Mouse (Mus musculus) liver, postnatal 0 days (tissue): ENCODE measurements around the gene Zfand3. TPM values are rescaled to one million over a fixed set of nuclear protein-coding genes. Genes with fewer than 3 reads are reported as not detected.

Source experiments
- ATAC-seq: fragments of 200-750 bp; cut with Nextera tagmentation; 2 replicates; pipeline ENCODE4 v1.8.0; 2017; ENCODE audit warnings: mild to moderate bottlenecking, moderate library complexity
- DNase-seq: peaks from one replicate; pipeline ENCODE4 v3.0.0-alpha.2; 2016
- H3K27ac ChIP-seq: fragments of 300-500 bp; sonication (generic); 2 replicates; pipeline ENCODE4 v1.5.1; 2014; ENCODE audit warnings: antibody characterized with exemption, moderate library complexity, mild to moderate bottlenecking, low read depth
- H3K27me3 ChIP-seq: fragments of 300-500 bp; sonication (generic); 2 replicates; pipeline ENCODE4 v1.6.1; 2014; ENCODE audit warnings: low read length, control low read depth, mixed read lengths; ENCODE audit not compliant: insufficient read depth
- H3K36me3 ChIP-seq: fragments of 300-500 bp; sonication (generic); replicated peaks from 2 replicates; pipeline ENCODE4 v1.6.1; 2014; ENCODE audit warnings: mild to moderate bottlenecking, control low read depth, low read length, moderate library complexity, mixed read lengths; ENCODE audit not compliant: insufficient read depth
- H3K4me1 ChIP-seq: fragments of 300-500 bp; sonication (generic); 2 replicates; pipeline ENCODE4 v1.6.1; 2014; ENCODE audit warnings: antibody characterized with exemption, mild to moderate bottlenecking, control low read depth; ENCODE audit not compliant: insufficient read depth
- H3K4me2 ChIP-seq: fragments of 300-500 bp; sonication (generic); 2 replicates; pipeline ENCODE4 v1.6.1; 2014; ENCODE audit warnings: low read depth, mild to moderate bottlenecking, low read length, moderate library complexity, mixed read lengths
- H3K4me3 ChIP-seq: fragments of 300-500 bp; sonication (generic); 2 replicates; pipeline ENCODE4 v1.5.1; 2014; ENCODE audit warnings: low read depth, low read length
- H3K9ac ChIP-seq: fragments of 300-500 bp; sonication (generic); replicated peaks from 2 replicates; pipeline ENCODE4 v1.6.1; 2014; ENCODE audit warnings: mild to moderate bottlenecking, moderate library complexity
- H3K9me3 ChIP-seq: fragments of 300-500 bp; sonication (generic); 2 replicates; pipeline ENCODE4 v1.6.1; 2016; ENCODE audit warnings: mild to moderate bottlenecking, control low read depth, low read length, mixed read lengths
- CTCF ChIP-seq: sonication (generic); IDR thresholded peaks from 2 replicates; pipeline ENCODE4 v1.5.1; 2016; ENCODE audit warnings: antibody characterized with exemption, low read depth
- EP300 ChIP-seq: IDR thresholded peaks from 2 replicates; pipeline ENCODE4 v1.6.1; 2016; ENCODE audit warnings: antibody characterized with exemption, low read depth, mild to moderate bottlenecking
- WGBS: fragments of 180-500 bp; shearing (Covaris S2); extraction: QIAGEN DNeasy Blood & Tissue Kit; methylation state at CpG from one replicate; pipeline ENCODE4 v1.1.7; 2014; ENCODE audit not compliant: insufficient replicate concordance; 5-methylcytosine and 5-hydroxymethylcytosine counted together
- polyA plus RNA-seq: library from polyadenylated mRNA; unstranded; fragments of >200 nt; fragmentation: Nextera tagmentation; extraction: Ambion mirVana; gene quantifications from 2 replicates; pipeline ENCODE4 v1.2.1, GENCODE M21; 2015

Gene Zfand3
- polyA plus RNA-seq, 1 experiment from 2014 or later: 24.7 TPM

DNA sequence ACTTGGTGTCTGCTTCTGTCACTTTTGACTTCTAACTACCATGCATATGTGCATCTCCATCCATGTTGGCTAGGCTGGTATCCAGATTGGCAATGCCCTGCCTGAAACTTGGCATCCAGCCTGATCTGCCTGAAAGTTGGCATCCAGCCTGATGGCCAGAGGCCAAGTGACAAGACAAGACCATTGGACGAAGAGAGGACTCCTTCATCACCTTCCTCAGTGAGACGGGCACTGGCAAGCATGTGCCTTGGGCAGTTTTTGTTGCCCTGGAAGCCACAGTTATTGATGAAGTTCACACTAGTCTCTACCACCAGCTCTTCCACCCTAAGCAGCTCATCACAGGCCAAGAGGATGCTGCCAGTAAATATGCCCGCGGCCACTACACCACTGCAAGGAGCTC is 172.9 kb downstream of the Zfand3 start:
- peaks cover 2% of the 10 kb centered on the region; the same call in 1 of the 2 replicates for H3K36me3 ChIP-seq
- no peak overlapping the region for H3K4me2 ChIP-seq
- ATAC-seq (no peak), DNase-seq (no peak)
- no peak overlapping the region for H3K4me3 ChIP-seq
- no peaks in the 10 kb centered on the region for H3K9me3 ChIP-seq
- TF ChIP-seq CTCF (no peak), EP300 (no peak)
- 0 out of 2 replicates have a peak, but pooled peaks cover 2% of the 10 kb centered on the region for H3K4me1 ChIP-seq
- no peaks in the 10 kb centered on the region for H3K27me3 ChIP-seq
- no peak overlapping the region for H3K9ac ChIP-seq
- H3K27ac ChIP-seq: no peak overlapping the region
- WGBS: 80% methylated on average over 4 of the region's 4 CpGs

DNA sequence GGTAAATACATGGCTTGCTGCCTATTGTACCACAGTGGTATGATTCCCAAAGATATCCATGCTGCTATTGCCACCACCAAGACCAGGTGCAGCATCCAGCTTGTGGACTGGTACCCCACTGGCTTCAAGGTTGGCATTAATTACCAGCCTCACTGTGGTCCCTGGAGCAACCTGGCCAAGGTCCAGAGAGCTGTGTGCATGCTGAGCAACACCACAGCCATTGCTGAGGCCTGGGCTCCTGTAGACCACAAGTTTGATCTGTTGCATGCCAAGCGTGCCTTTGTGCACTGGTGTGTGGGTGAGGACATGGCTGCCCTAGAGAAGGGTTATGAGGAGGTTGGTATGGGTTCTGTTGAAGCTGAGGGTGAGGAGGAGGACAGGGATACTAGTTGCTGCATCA is 173.9 kb downstream of the Zfand3 start:
- DNase-seq (no peak), ATAC-seq (no peak)
- no peak overlapping the region for H3K4me3 ChIP-seq
- H3K9me3 ChIP-seq: no peaks in the 10 kb centered on the region
- no peaks in the 10 kb centered on the region for H3K27me3 ChIP-seq
- peaks cover 2% of the 10 kb centered on the region; the same call in 1 of the 2 replicates for H3K36me3 ChIP-seq
- 0 out of 2 replicates have a peak, but pooled peaks cover 2% of the 10 kb centered on the region for H3K4me1 ChIP-seq
- no peak overlapping the region for H3K9ac ChIP-seq
- TF ChIP-seq CTCF (no peak), EP300 (no peak)
- H3K4me2 ChIP-seq: no peak overlapping the region
- H3K27ac ChIP-seq: no peak overlapping the region
- 71% methylated on average over 1 of the region's 1 CpGs for WGBS

DNA sequence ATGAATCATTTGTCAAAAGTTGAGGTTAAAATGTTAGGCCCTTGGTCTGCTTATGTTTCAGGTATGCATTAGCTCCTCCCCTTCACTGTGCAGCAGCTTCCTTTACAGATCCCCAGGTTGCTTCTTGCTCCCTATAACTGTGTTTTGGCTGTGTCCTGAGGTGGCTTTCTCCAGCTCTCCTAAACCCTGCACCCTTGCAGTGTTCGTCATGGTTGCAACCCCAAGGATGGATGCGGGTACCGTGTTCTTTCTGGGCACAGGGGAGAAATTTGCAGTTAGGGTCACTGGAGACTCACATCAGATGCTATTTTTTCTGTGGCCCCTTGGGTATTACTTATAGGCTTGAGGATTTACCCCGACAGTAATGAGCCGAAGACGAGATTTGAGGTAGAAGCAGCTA is 175.7 kb downstream of the Zfand3 start:
- ATAC-seq (no peak), DNase-seq (no peak)
- no peaks in the 10 kb centered on the region for H3K9me3 ChIP-seq
- no peak overlapping the region for H3K27ac ChIP-seq
- TF ChIP-seq CTCF (no peak), EP300 (no peak)
- H3K4me2 ChIP-seq: no peak overlapping the region
- H3K4me1 ChIP-seq: 0 out of 2 replicates have a peak, but pooled peaks cover 2% of the 10 kb centered on the region
- WGBS: 84% methylated on average over 6 of the region's 6 CpGs
- H3K36me3 ChIP-seq: peaks cover 2% of the 10 kb centered on the region; the same call in 1 of the 2 replicates
- no peaks in the 10 kb centered on the region for H3K27me3 ChIP-seq
- no peak overlapping the region for H3K9ac ChIP-seq
- H3K4me3 ChIP-seq: no peak overlapping the region

DNA sequence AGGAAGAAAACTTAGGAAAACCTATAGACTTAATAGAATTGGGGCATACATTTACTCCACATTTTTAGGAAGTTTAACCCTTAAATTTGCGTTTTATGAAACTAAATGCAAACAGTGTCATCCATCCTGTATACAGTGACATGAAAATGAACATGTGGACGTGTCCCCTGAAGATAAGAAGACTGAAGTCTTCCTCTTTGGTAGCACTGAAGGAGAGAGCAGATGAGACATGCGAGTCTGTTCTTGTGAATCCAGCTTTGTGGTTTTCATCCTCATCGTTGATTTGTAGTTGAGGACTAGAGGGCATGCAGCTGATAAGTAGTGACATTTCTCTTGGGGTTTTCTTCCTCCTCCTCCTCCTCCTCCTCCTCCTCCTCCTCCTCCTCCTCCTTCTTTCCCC is 177.0 kb downstream of the Zfand3 start:
- Histone ChIP-seq H3K27me3 (no peaks in the 10 kb centered on the region), H3K27ac (no peak overlapping the region), H3K9me3 (no peaks in the 10 kb centered on the region), H3K9ac (no peak overlapping the region), H3K4me1 (0 out of 2 replicates have a peak, but pooled peaks cover 2% of the 10 kb centered on the region), H3K4me3 (no peak overlapping the region), H3K4me2 (no peak overlapping the region), H3K36me3 (peaks cover 2% of the 10 kb centered on the region; the same call in 1 of the 2 replicates)
- DNase-seq (no peak), ATAC-seq (no peak)
- WGBS: 36% methylated on average over 4 of the region's 4 CpGs
- TF ChIP-seq EP300 (no peak), CTCF (no peak)

DNA sequence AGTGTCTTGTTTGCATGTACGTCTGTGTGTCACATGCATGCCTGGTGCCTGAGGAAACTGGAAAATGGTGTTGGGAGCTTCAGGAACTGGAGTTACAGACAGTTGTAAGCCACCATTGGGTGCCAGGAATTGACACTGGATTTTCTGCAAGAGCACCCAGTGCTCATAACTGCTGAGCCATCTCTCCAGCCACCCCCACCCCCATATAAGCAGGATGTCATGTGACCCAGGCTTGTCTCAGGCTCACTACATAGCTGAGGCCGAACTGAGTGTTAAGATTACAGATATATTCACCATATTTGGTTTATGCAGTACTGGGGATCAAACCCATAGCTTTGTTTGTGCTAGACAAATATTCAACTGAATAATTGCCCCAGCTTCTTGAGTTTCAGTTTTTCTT is 177.5 kb downstream of the Zfand3 start:
- Histone ChIP-seq H3K4me1 (0 out of 2 replicates have a peak, but pooled peaks cover 2% of the 10 kb centered on the region), H3K4me3 (no peak overlapping the region), H3K36me3 (peaks cover 2% of the 10 kb centered on the region; the same call in 1 of the 2 replicates), H3K27ac (no peak overlapping the region), H3K9me3 (no peaks in the 10 kb centered on the region), H3K4me2 (no peak overlapping the region), H3K9ac (no peak overlapping the region), H3K27me3 (no peaks in the 10 kb centered on the region)
- TF ChIP-seq EP300 (no peak), CTCF (no peak)
- ATAC-seq (no peak), DNase-seq (no peak)
- 49% methylated on average over 2 of the region's 2 CpGs for WGBS

DNA sequence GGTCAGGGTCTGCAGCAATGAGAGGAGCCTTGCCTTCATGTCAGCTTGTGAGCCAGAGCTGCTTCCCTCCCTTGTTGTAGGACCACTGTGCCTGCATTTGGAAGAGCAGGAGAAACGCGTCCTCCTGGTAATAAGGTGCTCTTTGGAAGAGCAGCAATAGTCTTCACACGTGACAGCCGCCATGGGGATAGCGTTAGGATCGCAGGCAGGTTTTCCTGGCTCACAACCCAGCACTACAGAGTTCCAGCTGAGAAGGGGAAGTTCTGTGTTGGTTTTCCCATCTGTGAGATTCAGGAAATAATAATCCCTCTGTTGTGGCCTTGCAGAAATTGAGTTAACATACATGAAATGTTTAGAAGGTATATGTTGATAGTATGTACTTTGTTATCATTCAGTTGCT is 179.0 kb downstream of the Zfand3 start:
- Histone ChIP-seq H3K9me3 (no peaks in the 10 kb centered on the region), H3K27me3 (no peaks in the 10 kb centered on the region), H3K4me3 (no peak overlapping the region), H3K9ac (no peak overlapping the region), H3K27ac (no peak overlapping the region), H3K36me3 (no peaks in the 10 kb centered on the region; the same call in 1 of the 2 replicates), H3K4me2 (no peak overlapping the region), H3K4me1 (no peaks in the 10 kb centered on the region)
- TF ChIP-seq CTCF (no peak), EP300 (no peak)
- DNase-seq (no peak), ATAC-seq (no peak)
- WGBS: 86% methylated on average over 6 of the region's 6 CpGs

DNA sequence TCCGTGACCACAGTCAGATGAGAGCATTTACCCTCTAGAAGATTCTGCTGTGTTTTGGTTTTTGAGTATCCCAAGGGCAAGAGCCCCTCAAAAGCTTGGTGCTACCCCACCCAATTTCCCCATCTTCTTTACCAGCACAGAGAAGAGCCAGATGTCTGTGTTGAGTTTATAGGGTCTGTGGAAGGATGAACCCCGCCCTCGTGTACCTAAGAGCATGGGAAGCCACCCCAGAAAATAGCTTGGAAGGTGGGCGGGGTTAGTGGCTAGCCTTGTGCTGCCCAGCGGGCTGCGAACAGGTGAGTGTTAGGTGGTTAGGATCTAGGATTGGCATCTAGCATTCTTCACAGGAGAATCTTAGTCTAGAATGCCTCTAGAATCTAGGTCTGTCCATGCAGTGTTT is 182.6 kb downstream of the Zfand3 start:
- Histone ChIP-seq H3K4me1 (no peaks in the 10 kb centered on the region), H3K9me3 (no peaks in the 10 kb centered on the region), H3K9ac (no peak overlapping the region), H3K27me3 (no peaks in the 10 kb centered on the region), H3K36me3 (no peaks in the 10 kb centered on the region; the same call in 1 of the 2 replicates), H3K4me2 (no peak overlapping the region), H3K4me3 (no peak overlapping the region), H3K27ac (no peak overlapping the region)
- ATAC-seq (no peak), DNase-seq (no peak)
- TF ChIP-seq EP300 (no peak), CTCF (no peak)
- 85% methylated on average over 6 of the region's 6 CpGs for WGBS
